Mouse (Mus musculus) forebrain, embryonic 16.5 days (tissue): Measurements from ENCODE around the gene Enkd1. TPM values are rescaled to one million over a fixed set of nuclear protein-coding genes. Genes with fewer than 3 reads are reported as not detected.

Experiments used
- ATAC-seq: fragments of 200-750 bp; cut with Nextera tagmentation; 2 replicates; pipeline ENCODE4 v1.8.0; 2017; ENCODE audit warnings: mild to moderate bottlenecking, moderate library complexity
- H3K27ac ChIP-seq: fragments of 300-500 bp; sonication (generic); 2 replicates; pipeline ENCODE4 v1.5.1; 2014; ENCODE audit warnings: low read length, control low read depth
- H3K27me3 ChIP-seq: fragments of 300-500 bp; sonication (generic); replicated peaks from 2 replicates; pipeline ENCODE4 v1.6.1; 2014; ENCODE audit warnings: low read length; ENCODE audit not compliant: control insufficient read depth, insufficient read depth
- H3K36me3 ChIP-seq: fragments of 300-500 bp; sonication (generic); 2 replicates; pipeline ENCODE4 v1.6.1; 2014; ENCODE audit not compliant: control insufficient read depth, insufficient read depth
- H3K4me1 ChIP-seq: fragments of 300-500 bp; sonication (generic); replicated peaks from 2 replicates; pipeline ENCODE4 v1.6.1; 2014; ENCODE audit warnings: low read length; ENCODE audit not compliant: control insufficient read depth, insufficient read depth
- H3K4me2 ChIP-seq: fragments of 300-500 bp; sonication (generic); 2 replicates; pipeline ENCODE4 v1.6.1; 2014; ENCODE audit warnings: mild to moderate bottlenecking, low read length, control low read depth
- H3K4me3 ChIP-seq: fragments of 300-500 bp; sonication (generic); replicated peaks from 2 replicates; pipeline ENCODE4 v1.5.1; 2014; ENCODE audit warnings: mild to moderate bottlenecking, low read length, control low read depth
- H3K9ac ChIP-seq: fragments of 300-500 bp; sonication (generic); replicated peaks from 2 replicates; pipeline ENCODE4 v1.6.1; 2014; ENCODE audit warnings: low read depth, low read length, control low read depth
- H3K9me3 ChIP-seq: fragments of 300-500 bp; sonication (generic); 2 replicates; pipeline ENCODE4 v1.6.1; 2016; ENCODE audit warnings: low read length; ENCODE audit not compliant: control insufficient read depth
- WGBS: fragments of 180-500 bp; shearing (Covaris S2); extraction: QIAGEN DNeasy Blood & Tissue Kit; methylation state at CpG from one replicate; pipeline ENCODE4 v1.1.7; 2014; 5-methylcytosine and 5-hydroxymethylcytosine counted together
- polyA plus RNA-seq: library from polyadenylated mRNA; unstranded; fragments of >200 nt; fragmentation: Nextera tagmentation; extraction: Ambion mirVana; gene quantifications from 2 replicates; pipeline ENCODE4 v1.2.1, GENCODE M21; 2015

Enkd1 gene
- polyA plus RNA-seq, 1 experiment from 2014 or later: 19.6 TPM

DNA sequence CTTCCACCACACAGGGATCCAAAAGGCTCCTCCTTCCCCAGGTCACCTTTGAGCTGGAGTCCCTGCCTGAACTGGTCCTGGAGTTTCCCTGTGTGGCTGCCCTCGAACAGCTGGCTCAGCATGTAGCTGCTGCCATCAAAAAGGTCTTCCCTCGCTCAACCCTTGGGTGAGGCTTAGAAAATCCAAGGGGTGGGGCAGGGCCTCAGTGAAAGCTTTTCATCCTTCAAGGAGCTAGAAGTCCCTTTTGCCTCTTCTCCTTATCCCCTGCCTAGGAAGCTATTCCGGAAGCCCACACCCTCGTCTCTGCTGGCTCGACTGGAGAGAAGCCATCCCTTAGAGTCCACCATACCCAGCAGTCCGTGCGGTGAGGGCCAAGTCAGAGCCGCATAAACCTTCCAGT, 20.5 kb downstream of the Enkd1 start:
- no peak overlapping the region for H3K4me3 ChIP-seq
- ATAC-seq: no peak
- WGBS: 59% methylated on average over 8 of the region's 8 CpGs
- H3K4me2 ChIP-seq: no peak overlapping the region
- no peaks in the 10 kb centered on the region for H3K4me1 ChIP-seq
- no peaks in the 10 kb centered on the region for H3K27me3 ChIP-seq
- H3K9ac ChIP-seq: no peak overlapping the region
- peaks cover 3% of the 10 kb centered on the region; the same call in 1 of the 2 replicates for H3K36me3 ChIP-seq
- H3K27ac ChIP-seq: no peak overlapping the region
- H3K9me3 ChIP-seq: no peaks in the 10 kb centered on the region

DNA sequence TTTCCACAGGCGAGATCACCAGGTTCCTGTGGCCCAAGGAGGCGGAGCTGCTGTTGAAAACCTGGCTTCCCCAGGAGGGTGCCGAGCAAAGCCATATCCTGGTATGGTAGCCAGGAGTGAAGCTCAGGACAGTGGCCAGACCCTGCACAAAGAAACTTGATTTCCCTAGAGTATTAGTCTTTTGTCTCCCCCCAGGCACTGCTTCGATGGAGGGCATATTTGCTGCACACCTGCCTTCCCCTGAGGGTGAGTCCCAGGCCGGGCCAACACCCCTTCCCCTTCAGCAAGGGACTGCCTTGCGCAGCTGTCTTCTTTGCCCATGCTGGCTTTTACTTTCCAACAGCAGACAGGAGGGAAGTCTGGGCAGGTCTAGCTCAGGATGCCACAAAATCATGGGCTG, 21.5 kb downstream of the Enkd1 start:
- 0 out of 2 replicates have a peak, but pooled peaks have one; percentile 4 for ATAC-seq
- H3K9me3 ChIP-seq: no peaks in the 10 kb centered on the region
- no peaks in the 10 kb centered on the region for H3K27me3 ChIP-seq
- H3K4me2 ChIP-seq: no peak overlapping the region
- H3K36me3 ChIP-seq: peaks cover 10% of the 10 kb centered on the region
- no peak overlapping the region for H3K9ac ChIP-seq
- no peak overlapping the region for H3K27ac ChIP-seq
- WGBS: 71% methylated on average over 6 of the region's 6 CpGs
- no peak overlapping the region for H3K4me3 ChIP-seq
- H3K4me1 ChIP-seq: no peaks in the 10 kb centered on the region

DNA sequence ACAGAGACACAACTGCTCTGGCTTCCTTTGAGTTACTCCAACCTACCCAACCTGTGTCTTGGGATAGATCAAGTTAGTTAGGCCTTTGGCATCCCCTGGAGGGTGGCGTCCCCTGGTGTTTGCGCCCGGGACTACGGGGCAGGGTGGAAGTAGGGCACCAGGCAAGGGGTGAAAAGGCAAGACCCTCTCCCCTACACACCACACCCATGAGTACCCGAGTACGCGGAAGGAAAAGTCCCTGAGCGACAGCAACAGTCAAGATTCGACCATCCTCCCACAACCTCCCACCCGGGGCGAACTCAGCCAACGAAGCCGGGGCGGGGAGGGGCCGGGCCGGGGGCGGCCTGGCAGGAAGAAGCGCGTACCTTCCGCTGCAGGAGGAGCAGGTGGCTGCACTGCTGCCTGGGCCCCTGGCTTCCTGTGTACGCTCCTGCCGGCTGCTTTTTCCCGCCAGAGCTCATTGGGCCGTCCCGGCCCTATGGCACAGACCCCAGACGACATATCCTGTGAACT, 22.2 kb downstream of the Enkd1 start, which contains the start of gene Carmil2:
Gene Carmil2, plus strand, starts transcription at position 479 of the 513 bp plus-strand sequence.
- ATAC-seq: peak; percentile 57
- no peak within 1 kb of the TSS for H3K4me3 ChIP-seq
- no peak within 1 kb of the TSS for H3K4me2 ChIP-seq
- H3K9ac ChIP-seq: no peak within 1 kb of the TSS
- WGBS: 12% methylated on average over 26 of the region's 26 CpGs
- H3K27ac ChIP-seq: no peak within 1 kb of the TSS
- H3K9me3 ChIP-seq: no peaks in the 10 kb centered on the region
- no peaks in the 10 kb centered on the region for H3K4me1 ChIP-seq
- H3K27me3 ChIP-seq: no peaks in the 10 kb centered on the region
- H3K36me3 ChIP-seq: peaks cover 15% of the 10 kb centered on the region

DNA sequence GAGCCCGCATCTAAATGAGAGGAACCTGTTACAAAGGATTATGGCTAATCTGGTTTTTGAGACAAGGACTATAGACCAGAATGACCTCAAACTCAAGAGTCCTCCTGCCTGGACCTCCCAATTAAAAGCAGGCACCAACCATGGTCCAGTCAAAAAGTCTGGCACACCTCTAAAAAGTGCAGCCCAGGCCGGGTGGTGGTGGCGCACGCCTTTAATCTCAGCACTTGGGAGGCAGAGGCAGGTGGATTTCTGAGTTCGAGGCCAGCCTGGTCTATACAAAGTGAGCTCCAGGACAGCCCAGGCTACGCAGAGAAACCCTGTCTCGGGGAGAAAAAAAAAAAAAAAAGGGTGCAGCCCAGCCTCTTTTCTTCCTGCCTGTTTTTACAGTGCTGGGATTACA, 22.7 kb downstream of the Enkd1 start:
- no peak overlapping the region for H3K4me2 ChIP-seq
- H3K36me3 ChIP-seq: peaks cover 18% of the 10 kb centered on the region
- no peak overlapping the region for H3K9ac ChIP-seq
- H3K27ac ChIP-seq: no peak overlapping the region
- no peak for ATAC-seq
- WGBS: 78% methylated on average over 7 of the region's 7 CpGs
- H3K9me3 ChIP-seq: no peaks in the 10 kb centered on the region
- H3K4me3 ChIP-seq: no peak overlapping the region
- H3K27me3 ChIP-seq: no peaks in the 10 kb centered on the region
- H3K4me1 ChIP-seq: no peaks in the 10 kb centered on the region

DNA sequence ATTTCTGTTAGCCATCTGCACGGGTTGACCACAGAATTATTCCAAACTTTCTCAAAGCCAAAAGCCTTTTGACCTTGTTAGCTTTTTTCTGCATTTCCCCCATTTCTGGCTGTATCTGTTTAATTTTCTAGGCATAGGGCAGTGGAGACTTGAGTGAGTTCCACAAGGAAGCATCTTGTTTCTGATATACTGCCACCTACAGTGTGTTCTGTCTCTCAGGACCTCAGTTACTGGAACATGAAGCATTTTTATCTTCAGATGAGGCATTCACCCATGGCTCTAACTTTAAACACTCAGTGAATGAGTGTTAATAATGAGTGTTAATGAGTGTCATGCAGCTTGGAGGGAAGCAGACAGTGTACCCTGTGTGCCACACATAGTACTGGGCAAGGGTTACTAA, 30.1 kb downstream of the Enkd1 start:
- no peak overlapping the region for H3K4me3 ChIP-seq
- H3K36me3 ChIP-seq: peaks cover 42% of the 10 kb centered on the region
- H3K27ac ChIP-seq: no peak overlapping the region
- 85% methylated on average over 1 of the region's 1 CpGs for WGBS
- no peaks in the 10 kb centered on the region for H3K9me3 ChIP-seq
- ATAC-seq: no peak
- H3K4me2 ChIP-seq: no peak overlapping the region
- no peaks in the 10 kb centered on the region for H3K4me1 ChIP-seq
- no peaks in the 10 kb centered on the region for H3K27me3 ChIP-seq
- H3K9ac ChIP-seq: no peak overlapping the region

DNA sequence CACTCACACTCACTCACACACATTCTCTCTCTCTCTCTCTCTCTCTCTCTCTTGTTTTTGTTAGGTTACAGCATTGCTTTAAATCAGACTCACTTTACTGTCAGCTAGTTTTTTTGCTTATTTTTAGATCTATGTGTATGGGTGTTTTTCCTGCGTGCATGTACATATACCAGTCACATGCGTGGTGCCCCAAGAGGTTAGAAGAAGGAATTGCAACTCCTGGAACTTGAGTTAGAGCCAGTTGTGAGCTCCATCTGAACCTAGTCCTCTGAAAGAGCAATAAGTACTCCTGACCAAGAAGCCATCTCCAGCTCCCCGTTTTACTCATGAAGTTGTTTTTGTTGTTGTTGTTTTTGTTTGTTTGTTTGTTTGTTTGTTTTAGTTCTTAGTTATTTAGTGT, 46.8 kb downstream of the Enkd1 start:
- no peak overlapping the region for H3K4me3 ChIP-seq
- H3K9me3 ChIP-seq: no peaks in the 10 kb centered on the region
- peaks cover 10% of the 10 kb centered on the region for H3K36me3 ChIP-seq
- no peak overlapping the region for H3K27ac ChIP-seq
- H3K4me1 ChIP-seq: no peaks in the 10 kb centered on the region
- WGBS: 77% methylated on average over 3 of the region's 3 CpGs
- H3K9ac ChIP-seq: no peak overlapping the region
- H3K27me3 ChIP-seq: no peaks in the 10 kb centered on the region
- no peak overlapping the region for H3K4me2 ChIP-seq
- no peak for ATAC-seq

DNA sequence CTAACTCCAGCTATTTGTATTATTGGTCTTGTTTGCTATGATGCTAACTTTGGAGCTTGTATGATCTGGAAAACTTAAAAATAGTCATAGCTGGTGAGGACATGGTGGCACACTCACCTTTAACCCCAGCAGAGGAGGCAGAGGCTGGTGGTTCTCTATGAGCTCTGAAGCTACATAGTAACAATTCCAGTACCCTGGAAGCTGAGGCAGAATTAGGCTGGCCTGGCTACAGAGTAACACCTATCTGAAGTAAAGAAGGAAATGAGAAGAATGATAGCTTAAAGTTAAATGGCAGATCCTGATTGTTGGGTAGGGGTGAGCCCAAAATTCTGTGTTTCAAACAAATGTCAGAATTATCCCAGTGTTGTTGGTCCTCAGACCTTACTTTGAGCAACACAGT, 50.4 kb downstream of the Enkd1 start:
- no peaks in the 10 kb centered on the region for H3K27me3 ChIP-seq
- ATAC-seq: no peak
- H3K4me1 ChIP-seq: no peaks in the 10 kb centered on the region
- H3K4me2 ChIP-seq: no peak overlapping the region
- no peak overlapping the region for H3K9ac ChIP-seq
- H3K4me3 ChIP-seq: no peak overlapping the region
- H3K9me3 ChIP-seq: no peaks in the 10 kb centered on the region
- H3K36me3 ChIP-seq: peaks cover 2% of the 10 kb centered on the region; the same call in 1 of the 2 replicates
- H3K27ac ChIP-seq: no peak overlapping the region

Other genes with a start within 250 kb of the Enkd1 start
- 28.9 and 56.5 TPM in 2 replicates for gene Tppp3, start 236.7 kb downstream of the Enkd1 start, polyA plus RNA-seq
- 26.3 and 33.3 TPM in 2 replicates for gene Zdhhc1, start 211.3 kb downstream of the Enkd1 start, polyA plus RNA-seq
- gene Hsd11b2, start 189.5 kb downstream of the Enkd1 start, polyA plus RNA-seq: 0.35 and 0.48 TPM in 2 replicates
- gene Atp6v0d1, start 142.2 kb downstream of the Enkd1 start, polyA plus RNA-seq: 193 and 203 TPM in 2 replicates
- gene Ripor1, start 103.0 kb downstream of the Enkd1 start, polyA plus RNA-seq: 31.6 and 33.4 TPM in 2 replicates
- 137 and 143 TPM in 2 replicates for gene Ctcf, start 71.6 kb downstream of the Enkd1 start, polyA plus RNA-seq
- gene Agrp, start 70.8 kb downstream of the Enkd1 start, polyA plus RNA-seq: 0.67 and 0.91 TPM in 2 replicates
- 9.5 and 12.7 TPM in 2 replicates for gene Carmil2, start 21.9 kb downstream of the Enkd1 start, polyA plus RNA-seq
- 105 and 106 TPM in 2 replicates for gene Acd, start 7.1 kb downstream of the Enkd1 start, polyA plus RNA-seq
- 45.4 and 50.0 TPM in 2 replicates for gene Pard6a, start 7.1 kb downstream of the Enkd1 start, polyA plus RNA-seq
- gene 4933405L10Rik, start 555 bp downstream of the Enkd1 start, polyA plus RNA-seq: 0.22 and 0.32 TPM in 2 replicates
- gene Gfod2, start 50.5 kb upstream of the Enkd1 start, polyA plus RNA-seq: 74.2 and 83.3 TPM in 2 replicates
- 11.3 and 13.1 TPM in 2 replicates for gene Ranbp10, start 119.1 kb upstream of the Enkd1 start, polyA plus RNA-seq
- 0.67 and 0.93 TPM in 2 replicates for gene Tsnaxip1, start 119.5 kb upstream of the Enkd1 start, polyA plus RNA-seq
- 66.0 and 69.8 TPM in 2 replicates for gene Cenpt, start 145.1 kb upstream of the Enkd1 start, polyA plus RNA-seq
- 63.8 and 69.2 TPM in 2 replicates for gene Thap11, start 146.9 kb upstream of the Enkd1 start, polyA plus RNA-seq
- 172 and 176 TPM in 2 replicates for gene Nutf2, start 152.4 kb upstream of the Enkd1 start, polyA plus RNA-seq
- gene Edc4, start 172.7 kb upstream of the Enkd1 start, polyA plus RNA-seq: 59.8 and 65.1 TPM in 2 replicates
- gene Nrn1l, start 185.4 kb upstream of the Enkd1 start, polyA plus RNA-seq: 0.51 and 0.73 TPM in 2 replicates
- 10.5 and 10.7 TPM in 2 replicates for gene Pskh1, start 192.2 kb upstream of the Enkd1 start, polyA plus RNA-seq
- gene Ctrl, start 225.7 kb upstream of the Enkd1 start, polyA plus RNA-seq: 1.9 and 2.6 TPM in 2 replicates
- gene Psmb10, start 230.2 kb upstream of the Enkd1 start, polyA plus RNA-seq: 30.5 and 44.8 TPM in 2 replicates
- 0.67 and 0.84 TPM in 2 replicates for gene Lcat, start 235.2 kb upstream of the Enkd1 start, polyA plus RNA-seq